13 mouse cellular contexts compared by ENCODE assay signal in genomic region chr4:3051212-3051611, GRCm38 (mm10).
DNase-seq lines count a peak whose midpoint lies in the region; ATAC-seq lines count a peak whose summit lies in the region.
"Had no signal": no experiment of that assay in that cellular context is flagged by ENCODE, and none has a peak within 500 bp of the region (broad histone marks: within the 10 kb centered on the region; RNA-seq: fewer than 3 reads in every experiment).

No protein-coding gene starts in this region.

- no peaks in the 10 kb centered on the region for H3K36me3 ChIP-seq in forebrain, embryonic 13.5 days (ENCODE audit: poor library complexity, severe bottlenecking)
- H3K36me3 ChIP-seq in forebrain, embryonic 15.5 days = 0 out of 2 replicates have a peak, but pooled peaks cover 3% of the 10 kb centered on the region
- H3K36me3 ChIP-seq in kidney, embryonic 16.5 days (ENCODE audit: insufficient read depth, low read length) = no peaks in the 10 kb centered on the region
- H3K36me3 ChIP-seq in neural tube, embryonic 14.5 days (ENCODE audit: control insufficient read depth, insufficient read depth, low read length) = no peaks in the 10 kb centered on the region
- no peaks in the 10 kb centered on the region for H3K36me3 ChIP-seq in midbrain, embryonic 16.5 days (ENCODE audit: control insufficient read depth, insufficient read depth, low read length)
- H3K36me3 ChIP-seq: embryonic facial prominence, embryonic 12.5 days; G1E had no signal

- no peak overlapping the region for H3K4me3 ChIP-seq in forebrain, embryonic 13.5 days
- H3K4me3 ChIP-seq in forebrain, embryonic 15.5 days = no peak overlapping the region
- no peak overlapping the region for H3K4me3 ChIP-seq in kidney, embryonic 16.5 days (ENCODE audit: low read length)
- no peak overlapping the region for H3K4me3 ChIP-seq in neural tube, embryonic 14.5 days (ENCODE audit: low read depth, low read length)
- H3K4me3 ChIP-seq in midbrain, embryonic 16.5 days (ENCODE audit: low read depth, low read length) = no peak overlapping the region
- H3K4me3 ChIP-seq: embryonic facial prominence, embryonic 12.5 days had no signal

- no peaks in the 10 kb centered on the region for H3K27me3 ChIP-seq in forebrain, embryonic 13.5 days
- no peaks in the 10 kb centered on the region for H3K27me3 ChIP-seq in forebrain, embryonic 15.5 days
- H3K27me3 ChIP-seq in kidney, embryonic 16.5 days (ENCODE audit: insufficient read depth, low read length) = no peaks in the 10 kb centered on the region
- no peaks in the 10 kb centered on the region for H3K27me3 ChIP-seq in neural tube, embryonic 14.5 days (ENCODE audit: control insufficient read depth, insufficient read depth, low read length)
- no peaks in the 10 kb centered on the region for H3K27me3 ChIP-seq in midbrain, embryonic 16.5 days (ENCODE audit: control insufficient read depth, insufficient read depth, low read depth, low read length)
- H3K27me3 ChIP-seq: embryonic facial prominence, embryonic 12.5 days had no signal

- ATAC-seq in forebrain, embryonic 13.5 days = peak; percentile 19; the same call in 1 of the 2 replicates
- ATAC-seq in forebrain, embryonic 15.5 days (replicated peaks) = no peak
- 0 out of 2 replicates have a peak, but pooled peaks have one; percentile 0 for ATAC-seq in kidney, embryonic 16.5 days (ENCODE audit: low FRiP score, low TSS enrichment)
- 0 out of 2 replicates have a peak, but pooled peaks have one; percentile 15 for ATAC-seq in neural tube, embryonic 14.5 days (ENCODE audit: low read depth)
- ATAC-seq in midbrain, embryonic 16.5 days = 0 out of 2 replicates have a peak, but pooled peaks have one; percentile 10
- no peak for ATAC-seq in granulocyte monocyte progenitor cell, adult 5-6 weeks (replicated peaks; ENCODE audit: poor library complexity, severe bottlenecking)

- 72% methylated on average over 5 of the region's 5 CpGs for WGBS in forebrain, embryonic 13.5 days
- 70% methylated on average over 5 of the region's 5 CpGs for WGBS in forebrain, embryonic 15.5 days
- 70% methylated on average over 5 of the region's 5 CpGs for WGBS in kidney, embryonic 16.5 days
- 77% methylated on average over 5 of the region's 5 CpGs for WGBS in neural tube, embryonic 14.5 days
- WGBS in midbrain, embryonic 16.5 days = 73% methylated on average over 5 of the region's 5 CpGs

- H3K9me3 ChIP-seq in forebrain, embryonic 13.5 days (replicated peaks) = peaks cover 64% of the 10 kb centered on the region
- H3K9me3 ChIP-seq in forebrain, embryonic 15.5 days = peaks cover 64% of the 10 kb centered on the region
- peaks cover 64% of the 10 kb centered on the region for H3K9me3 ChIP-seq in kidney, embryonic 16.5 days (ENCODE audit: low read length)
- peaks cover 63% of the 10 kb centered on the region for H3K9me3 ChIP-seq in neural tube, embryonic 14.5 days (ENCODE audit: control insufficient read depth, low read length)
- peaks cover 63% of the 10 kb centered on the region for H3K9me3 ChIP-seq in midbrain, embryonic 16.5 days (replicated peaks; ENCODE audit: control insufficient read depth, low read length, poor library complexity, severe bottlenecking)

- H3K4me2 ChIP-seq in forebrain, embryonic 13.5 days = no peak overlapping the region
- H3K4me2 ChIP-seq in forebrain, embryonic 15.5 days (replicated peaks) = no peak overlapping the region
- no peak overlapping the region for H3K4me2 ChIP-seq in kidney, embryonic 16.5 days (replicated peaks; ENCODE audit: low read depth, low read length)
- H3K4me2 ChIP-seq in neural tube, embryonic 14.5 days (ENCODE audit: low read depth, low read length) = no peak overlapping the region
- H3K4me2 ChIP-seq in midbrain, embryonic 16.5 days (ENCODE audit: low read length) = no peak overlapping the region
- H3K4me2 ChIP-seq: embryonic facial prominence, embryonic 12.5 days had no signal

- no peak overlapping the region for H3K9ac ChIP-seq in forebrain, embryonic 13.5 days
- H3K9ac ChIP-seq in forebrain, embryonic 15.5 days (replicated peaks) = no peak overlapping the region
- H3K9ac ChIP-seq in kidney, embryonic 16.5 days (replicated peaks; ENCODE audit: low read length) = no peak overlapping the region
- H3K9ac ChIP-seq in neural tube, embryonic 14.5 days (replicated peaks; ENCODE audit: low read depth, low read length) = no peak overlapping the region
- H3K9ac ChIP-seq in midbrain, embryonic 16.5 days (ENCODE audit: low read depth, low read length) = no peak overlapping the region
- H3K9ac ChIP-seq: embryonic facial prominence, embryonic 12.5 days had no signal

- no peak overlapping the region for H3K27ac ChIP-seq in forebrain, embryonic 13.5 days
- no peak overlapping the region for H3K27ac ChIP-seq in forebrain, embryonic 15.5 days (replicated peaks)
- H3K27ac ChIP-seq in kidney, embryonic 16.5 days (ENCODE audit: low read length) = no peak overlapping the region
- no peak overlapping the region for H3K27ac ChIP-seq in neural tube, embryonic 14.5 days (ENCODE audit: low read depth, low read length)
- no peak overlapping the region for H3K27ac ChIP-seq in midbrain, embryonic 16.5 days (ENCODE audit: low read length)
- H3K27ac ChIP-seq: embryonic facial prominence, embryonic 12.5 days had no signal

- H3K4me1 ChIP-seq in forebrain, embryonic 13.5 days = no peaks in the 10 kb centered on the region
- H3K4me1 ChIP-seq in forebrain, embryonic 15.5 days = no peaks in the 10 kb centered on the region
- no peaks in the 10 kb centered on the region for H3K4me1 ChIP-seq in kidney, embryonic 16.5 days (ENCODE audit: insufficient read depth, low read length)
- H3K4me1 ChIP-seq in neural tube, embryonic 14.5 days (ENCODE audit: control insufficient read depth, insufficient read depth, low read length) = no peaks in the 10 kb centered on the region
- no peaks in the 10 kb centered on the region for H3K4me1 ChIP-seq in midbrain, embryonic 16.5 days (ENCODE audit: control insufficient read depth, insufficient read depth, low read length)
- H3K4me1 ChIP-seq: embryonic facial prominence, embryonic 12.5 days had no signal

- DNase-seq in kidney, adult 11 months = no peak
- DNase-seq in neural tube, embryonic 10.5 days (ENCODE audit: extremely low spot score, low spot score) = no peak
- DNase-seq: cerebellum, adult 8-10 months; kidney, adult 9 months; right cerebral cortex, adult 18-20 months had no signal

Comparison
In these comparisons a context has a peak if more than half of its experiments do, and no peak if none do; other contexts are left out.
1. ATAC-seq: peak in forebrain, embryonic 13.5 days (single experiment), kidney, embryonic 16.5 days (single experiment), neural tube, embryonic 14.5 days (single experiment) and midbrain, embryonic 16.5 days (single experiment); none in forebrain, embryonic 15.5 days (single experiment) and granulocyte monocyte progenitor cell, adult 5-6 weeks (single experiment).